Mouse (Mus musculus): ENCODE measurements around the gene Etfbkmt.
"Not testable (repeated sequence)": the region's sequence is repeated elsewhere in the genome, so short reads cannot be mapped to it uniquely, and the experiment has no call there.

The Etfbkmt gene

DNA sequence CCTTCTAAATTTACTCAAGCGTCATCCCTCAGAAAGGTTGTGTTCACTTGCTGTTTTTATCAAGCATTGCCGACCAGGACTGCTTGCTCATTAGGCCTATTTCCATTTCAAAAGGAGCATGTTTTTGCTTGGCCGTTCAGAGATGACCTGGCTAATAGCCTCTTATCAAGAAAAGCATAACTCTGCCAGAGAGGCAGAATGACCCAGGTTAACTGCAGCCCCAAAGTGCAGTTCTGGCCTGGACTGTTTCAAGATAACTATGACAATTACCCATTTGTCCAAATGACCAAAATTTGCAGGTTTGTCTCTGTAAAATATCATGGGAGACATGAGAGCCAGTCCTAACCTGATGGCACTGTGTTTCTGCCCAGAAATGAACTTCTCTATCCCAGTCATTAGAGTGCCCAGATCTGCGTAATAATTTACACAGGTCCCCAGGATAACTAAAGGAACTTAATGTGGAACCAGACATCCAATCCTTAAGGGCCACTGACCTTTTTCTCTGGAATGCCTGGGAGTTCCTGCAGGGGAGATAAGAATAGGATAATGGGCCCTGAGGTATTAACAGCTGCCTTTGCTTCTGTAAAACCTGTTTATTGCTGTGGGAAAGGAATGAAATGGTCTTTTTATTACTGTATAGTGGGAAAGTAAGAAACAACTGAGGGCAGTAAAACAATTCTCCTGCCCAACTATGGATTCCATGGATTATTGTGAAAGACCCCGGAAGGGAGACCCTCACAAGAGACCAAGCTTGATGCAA lies 5.1 kb upstream of the Etfbkmt start:
- DNase-seq (ENCODE audit: low spot score), result no peak

DNA sequence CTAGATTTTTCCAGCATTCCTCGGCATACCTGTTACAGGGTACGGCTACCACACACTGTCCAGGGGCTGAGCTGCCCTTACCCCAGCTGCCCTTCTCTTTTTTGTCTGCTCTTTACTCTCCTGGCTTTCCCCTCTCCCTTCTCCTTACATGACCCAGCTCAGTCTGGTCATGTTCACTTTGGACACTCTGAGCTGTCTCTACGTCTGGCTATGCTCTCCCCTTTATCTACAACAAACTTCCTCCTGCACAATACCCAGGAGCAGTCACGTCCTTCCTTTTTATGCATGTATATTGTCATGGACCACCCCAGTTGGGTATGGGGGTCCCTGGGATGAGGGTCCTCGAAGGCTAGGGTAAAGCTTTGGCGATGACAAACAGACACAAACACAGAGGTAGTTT lies 4.0 kb upstream of the Etfbkmt start:
- no peak for DNase-seq (ENCODE audit: low spot score)

DNA sequence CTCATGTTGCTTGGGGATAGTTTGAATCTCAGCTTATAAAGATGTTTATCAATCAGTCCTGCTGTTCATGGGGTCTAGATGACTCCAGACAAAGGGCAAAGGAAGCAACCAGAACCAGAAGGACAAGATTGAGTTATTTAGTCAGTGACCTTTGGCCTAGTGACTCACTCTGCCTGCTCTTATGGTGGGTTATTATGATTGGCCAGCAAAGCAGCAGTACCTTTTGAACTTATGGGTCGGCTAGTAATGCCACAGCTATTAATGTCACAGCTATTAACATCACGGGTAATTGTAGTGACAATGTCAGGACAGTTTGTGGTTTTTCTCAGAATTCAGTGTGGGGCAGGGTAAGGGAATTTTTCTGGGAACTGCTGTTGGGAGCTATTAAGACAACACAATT lies 1.7 kb upstream of the Etfbkmt start:
- DNase-seq (ENCODE audit: low spot score), result no peak

- DNase-seq (ENCODE audit: low spot score), result no peak
Observed at GRCm38 (mm10) chr6:149139011-149139410, 638 bp upstream of the Etfbkmt start.

- DNase-seq (ENCODE audit: low spot score), result peak; percentile 79
Observed at GRCm38 (mm10) chr6:149141393-149142173, 1.9 kb downstream of the Etfbkmt start.

DNA sequence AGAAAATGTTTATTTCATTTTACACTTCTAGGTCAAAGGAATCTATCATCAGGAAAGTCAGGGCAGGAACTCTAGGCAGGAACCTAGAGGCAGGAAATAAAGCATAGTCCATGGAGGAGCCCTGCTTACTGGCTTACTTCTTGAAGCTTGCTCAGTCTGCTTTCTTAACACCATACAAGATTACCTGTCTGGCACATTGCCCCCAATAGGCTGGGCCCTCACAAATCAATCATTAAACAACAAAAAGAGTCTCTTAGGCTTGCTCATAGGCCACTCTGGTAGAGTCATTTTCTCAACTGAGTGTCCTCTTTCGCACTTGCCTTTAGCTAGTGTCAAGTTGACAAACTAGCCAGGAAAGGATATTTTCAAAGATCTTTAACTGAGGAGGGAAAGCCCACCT lies 5.5 kb downstream of the Etfbkmt start:
- no peak for DNase-seq (ENCODE audit: low spot score)

DNA sequence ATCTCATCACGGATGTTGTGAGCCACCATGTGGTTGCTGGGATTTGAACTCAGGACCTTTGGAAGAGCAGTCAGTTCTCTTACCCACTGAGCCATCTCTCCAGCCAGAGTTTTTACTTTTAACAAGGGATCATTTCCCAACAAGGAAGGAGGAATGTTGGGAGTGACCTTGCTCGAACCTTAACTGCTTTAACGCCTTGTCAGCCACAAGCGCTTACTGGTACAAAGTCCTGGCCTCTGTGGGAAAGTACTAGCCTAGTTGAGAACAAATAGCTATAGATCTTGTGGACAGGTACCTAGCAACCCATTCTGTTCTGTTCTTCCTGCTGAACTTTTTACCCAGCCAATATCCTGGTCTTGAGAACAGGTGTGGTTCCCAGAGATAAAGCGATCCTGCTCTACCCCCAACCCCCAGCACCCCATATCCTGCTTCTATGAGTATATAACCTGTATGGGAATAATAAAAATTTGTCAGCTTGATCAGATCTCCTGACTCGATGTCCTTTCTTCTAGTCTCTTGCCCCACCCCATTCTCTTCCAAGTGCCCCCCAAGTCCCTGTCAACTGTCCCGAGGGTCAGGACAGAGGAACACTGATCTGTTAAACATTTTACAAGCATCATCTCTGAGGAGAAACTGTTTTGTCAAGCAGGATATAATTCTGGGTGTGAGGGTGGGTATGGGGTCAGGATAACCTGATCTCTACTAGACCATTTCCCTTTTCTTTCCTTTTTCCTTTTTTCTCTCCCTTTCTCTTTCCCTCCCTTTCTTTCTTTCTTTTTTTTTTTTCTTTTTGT lies 9.0 kb downstream of the Etfbkmt start:
- no peak for DNase-seq (ENCODE audit: low spot score)

DNA sequence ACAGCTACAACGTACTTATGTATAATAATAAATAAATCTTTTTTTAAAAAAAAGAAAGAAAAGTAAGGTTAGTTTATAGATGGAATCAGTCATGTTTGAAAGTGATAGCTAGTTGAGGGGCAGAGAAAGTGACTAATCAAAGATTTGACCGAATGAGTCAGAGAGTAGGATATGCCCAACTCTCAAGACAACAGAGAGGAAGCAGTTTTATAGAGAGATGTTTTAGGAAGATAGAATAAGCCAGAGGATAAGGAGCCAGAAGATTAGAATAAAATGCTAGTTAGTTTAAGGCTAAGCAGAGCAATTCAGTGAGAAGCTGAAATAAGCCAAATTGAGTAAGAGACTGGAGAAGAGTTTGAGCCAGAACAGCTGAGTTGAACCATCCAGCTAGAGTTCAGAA lies 12.5 kb downstream of the Etfbkmt start:
- DNase-seq (ENCODE audit: low spot score), result no peak

GRCm38 (mm10) chr6:149153473-149154115 lies 13.9 kb downstream of the Etfbkmt start:
- DNase-seq (ENCODE audit: low spot score), result no peak

DNA sequence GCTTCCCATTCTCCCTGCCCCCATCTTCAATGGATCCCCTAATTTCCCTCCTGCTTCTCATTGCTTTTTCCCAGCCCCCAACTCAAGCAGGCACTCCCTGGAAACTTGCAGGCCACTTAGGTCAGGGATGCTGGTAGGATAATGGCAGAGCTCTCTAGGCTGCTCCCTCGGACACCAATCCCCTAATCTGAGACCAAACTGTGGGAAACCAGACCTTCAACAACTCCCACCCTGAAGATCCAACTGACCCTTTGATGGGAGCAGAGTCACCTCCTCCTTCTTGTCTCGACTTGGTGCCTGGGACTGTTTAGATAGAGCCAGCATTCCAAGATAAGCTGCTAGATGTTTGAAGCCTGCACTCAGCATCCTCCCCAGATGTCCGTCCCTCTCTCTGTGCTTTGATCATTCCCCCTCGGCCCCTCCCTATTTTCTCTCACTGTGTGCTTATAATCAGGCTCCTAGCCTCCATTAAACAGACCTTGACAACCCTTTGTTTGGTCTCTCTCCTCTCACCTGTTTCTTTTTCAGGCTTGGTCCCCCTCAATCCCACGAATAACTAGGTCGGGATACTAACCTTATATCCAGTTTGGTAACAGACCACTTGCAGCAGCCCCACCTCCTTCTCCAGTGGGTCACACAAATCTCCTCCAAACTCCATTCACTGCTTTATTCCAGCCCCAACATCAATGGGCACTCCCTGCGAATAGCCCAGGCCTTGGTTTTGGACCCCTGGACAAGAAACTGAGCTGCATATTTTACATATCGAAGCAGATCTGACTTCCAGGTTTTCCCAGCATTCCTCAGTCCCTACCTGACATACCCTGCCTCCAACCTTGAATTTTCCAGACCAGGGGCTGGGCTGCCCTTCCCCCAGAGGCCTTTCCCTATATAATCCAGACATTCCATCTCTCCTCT lies 14.7 kb downstream of the Etfbkmt start:
- no peak for DNase-seq (ENCODE audit: low spot score)

GRCm38 (mm10) chr6:149155031-149155841 lies 15.6 kb downstream of the Etfbkmt start:
- DNase-seq (ENCODE audit: low spot score), result no peak

DNA sequence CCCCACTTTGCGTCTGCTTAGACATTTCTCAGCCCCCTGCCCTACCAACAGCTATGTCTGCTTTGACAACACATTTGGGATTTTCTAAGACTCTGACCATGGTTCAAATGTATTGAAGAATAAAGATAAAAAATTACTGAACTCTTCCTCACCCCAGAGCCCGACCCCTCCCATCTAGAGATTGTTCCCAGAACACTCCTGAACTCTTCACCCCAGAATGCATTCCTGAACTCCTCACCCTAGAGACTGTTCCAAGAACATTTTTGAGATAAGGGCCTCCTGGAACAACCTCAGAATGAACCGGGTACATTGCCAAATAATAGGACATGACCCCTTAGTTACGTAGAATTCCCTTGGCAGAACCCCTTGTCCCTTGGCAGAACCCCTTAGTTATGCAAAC lies 27.4 kb downstream of the Etfbkmt start:
- DNase-seq (ENCODE audit: low spot score), result not testable (repeated sequence)

DNA sequence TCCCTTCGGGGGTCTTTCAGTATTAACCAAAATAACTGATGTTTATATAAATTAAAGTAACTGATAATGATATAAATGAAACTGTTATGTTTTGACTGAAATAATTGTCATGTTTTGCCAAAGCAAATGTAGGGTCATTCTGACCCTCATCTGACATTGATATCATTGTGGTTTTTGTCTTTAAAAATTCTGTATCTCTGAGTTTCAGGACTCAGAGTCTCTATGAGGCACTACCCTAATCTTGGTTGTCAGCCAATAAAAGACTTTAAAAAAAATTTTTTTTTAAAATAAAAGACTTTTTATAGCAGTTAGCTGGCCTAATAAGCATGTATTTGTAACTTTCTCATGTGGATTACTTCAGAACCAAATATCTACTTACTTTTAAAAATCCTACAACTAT lies 28.0 kb downstream of the Etfbkmt start:
- DNase-seq (ENCODE audit: low spot score), result no peak

DNA sequence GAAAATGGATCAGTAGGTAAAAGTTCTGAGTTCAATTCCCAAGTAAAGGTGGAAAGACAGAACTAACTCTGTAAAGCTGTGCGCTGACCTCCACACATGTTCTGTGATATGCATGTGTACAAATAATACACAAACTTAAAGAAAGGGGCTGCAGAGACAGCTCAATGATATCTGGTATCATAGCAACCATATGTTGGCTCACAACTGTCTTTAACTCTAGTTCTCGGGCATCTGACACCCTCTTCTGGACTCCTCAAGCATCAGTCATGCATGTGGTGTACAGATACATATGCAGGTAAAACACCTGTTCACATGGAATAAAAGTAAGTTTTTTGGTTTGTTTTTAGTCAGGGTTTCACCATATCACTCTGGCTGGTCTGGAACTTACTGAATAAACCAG lies 28.8 kb downstream of the Etfbkmt start:
- no peak for DNase-seq (ENCODE audit: low spot score)

DNA sequence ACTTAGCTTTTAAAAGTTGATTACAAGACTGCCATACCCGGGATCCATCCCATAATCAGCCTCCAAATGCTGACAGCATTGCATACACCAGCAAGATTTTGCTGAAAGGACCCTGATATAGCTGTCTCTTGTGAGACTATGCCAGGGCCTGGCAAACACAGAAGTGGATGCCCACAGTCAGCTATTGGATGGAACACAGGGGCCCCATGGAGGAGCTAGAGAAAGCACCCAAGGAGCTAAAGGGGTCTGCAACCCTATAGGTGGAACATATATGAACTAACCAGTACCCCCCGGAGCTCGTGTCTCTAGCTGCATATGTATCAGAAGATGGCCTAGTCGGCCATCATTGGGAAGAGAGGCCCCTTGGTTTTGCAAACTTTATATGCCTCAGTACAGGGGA lies 30.3 kb downstream of the Etfbkmt start:
- not testable (repeated sequence) for DNase-seq (ENCODE audit: low spot score)

DNA sequence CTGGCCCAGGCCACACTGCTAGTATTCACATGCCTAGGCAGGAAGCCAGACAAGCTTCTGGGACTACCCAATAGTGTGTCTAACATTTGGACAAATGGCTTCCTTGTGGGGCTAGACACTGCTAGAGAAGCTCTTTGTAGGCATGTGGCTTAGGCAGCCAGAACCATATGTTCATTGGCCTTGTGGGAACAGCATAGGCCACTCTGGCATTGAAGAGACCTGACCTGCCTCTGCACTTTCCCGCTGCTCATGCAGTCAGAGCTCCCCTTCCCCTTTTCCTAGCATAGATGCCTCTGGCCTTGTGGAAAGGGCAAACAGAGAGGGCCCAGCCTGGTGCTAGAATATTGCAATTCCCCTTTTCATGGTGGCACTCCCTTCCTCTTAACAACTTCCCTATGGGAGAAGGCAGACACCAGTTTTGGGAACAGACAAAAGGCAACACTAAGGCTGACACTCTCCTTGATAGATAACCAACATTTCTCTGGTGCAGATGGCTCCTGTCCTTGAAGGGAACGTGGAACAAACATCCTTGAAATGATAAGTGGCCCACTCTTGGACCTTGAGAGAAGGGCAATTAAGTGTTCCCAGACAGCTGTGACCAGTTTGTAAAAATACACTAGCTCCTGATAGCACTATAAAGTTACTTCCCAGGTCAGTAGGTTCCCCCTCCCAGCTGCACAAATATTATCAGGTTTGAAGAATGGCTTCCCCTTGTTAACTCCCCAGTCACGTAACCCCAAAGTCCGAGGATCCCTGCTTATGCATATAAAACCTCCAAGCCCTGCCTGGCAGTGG lies 34.4 kb downstream of the Etfbkmt start:
- no peak for DNase-seq (ENCODE audit: low spot score)

GRCm38 (mm10) chr6:149174932-149175570 lies 35.4 kb downstream of the Etfbkmt start:
- DNase-seq (ENCODE audit: low spot score), result no peak

DNA sequence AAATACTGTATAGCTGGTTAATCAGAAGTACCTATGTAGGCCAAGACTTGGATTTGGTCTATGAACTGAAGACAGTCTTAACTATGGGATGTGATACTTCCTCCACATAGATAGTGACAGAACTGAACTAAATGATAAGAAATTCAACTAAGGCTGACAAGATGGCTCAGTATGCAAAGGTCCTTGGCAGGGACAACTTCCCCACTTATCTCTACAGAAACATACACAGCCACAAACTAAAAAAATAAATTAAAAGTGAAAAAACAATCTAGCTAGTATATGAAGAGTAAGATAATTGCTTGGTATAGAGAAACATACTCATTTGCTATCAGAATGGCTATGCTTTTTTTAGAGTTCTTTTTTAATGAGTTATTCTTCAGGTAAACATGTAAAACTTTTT lies 39.4 kb downstream of the Etfbkmt start:
- no peak for DNase-seq (ENCODE audit: low spot score)

DNA sequence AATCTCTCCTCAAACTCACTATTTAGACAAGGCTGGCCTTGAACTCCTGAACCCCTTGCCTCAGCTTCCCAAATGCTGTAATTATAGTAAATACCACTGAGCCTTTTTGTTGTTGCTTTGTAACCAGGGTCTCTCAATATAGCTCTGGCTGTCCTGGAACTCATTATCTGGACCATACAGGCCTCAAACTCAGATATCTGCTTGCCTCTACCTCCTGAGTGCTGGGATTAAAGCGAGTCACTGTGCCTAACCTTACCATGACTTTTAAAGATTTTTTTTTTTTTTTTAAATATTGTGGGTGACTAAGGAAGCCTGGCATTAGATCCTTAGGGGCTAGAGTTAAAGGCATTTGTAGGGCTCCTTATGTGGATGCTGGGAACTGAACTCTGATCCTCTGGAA lies 44.4 kb downstream of the Etfbkmt start:
- no peak for DNase-seq (ENCODE audit: low spot score)

Measured in spleen, adult 12 weeks (tissue).